Mouse (Mus musculus) kidney, postnatal 0 days (tissue): Measurements from ENCODE around the gene Acd. TPM values are rescaled to one million over a fixed set of nuclear protein-coding genes. Genes with fewer than 3 reads are reported as not detected.
A peak's percentile ranks its signal among the peaks of the same experiment; 100 is the strongest.

Experiments
- ATAC-seq: fragments of 200-750 bp; cut with Nextera tagmentation; replicated peaks from 2 replicates; pipeline ENCODE4 v1.8.0; 2017; ENCODE audit warnings: low read depth, moderate number of reproducible peaks, moderate TSS enrichment, moderate library complexity; ENCODE audit not compliant: low FRiP score
- DNase-seq: peaks from one replicate; pipeline ENCODE4 v3.0.0-alpha.2; 2016; ENCODE audit warnings: low spot score
- H3K27ac ChIP-seq: fragments of 300-500 bp; sonication (generic); 2 replicates; pipeline ENCODE4 v1.5.1; 2014; ENCODE audit warnings: mild to moderate bottlenecking
- H3K27me3 ChIP-seq: fragments of 300-500 bp; sonication (generic); 2 replicates; pipeline ENCODE4 v1.6.1; 2014; ENCODE audit warnings: low read length, mixed read lengths; ENCODE audit not compliant: insufficient read depth
- H3K36me3 ChIP-seq: fragments of 300-500 bp; sonication (generic); 2 replicates; pipeline ENCODE4 v1.6.1; 2014; ENCODE audit warnings: low read length, mixed read lengths; ENCODE audit not compliant: insufficient read depth
- H3K4me1 ChIP-seq: fragments of 300-500 bp; sonication (generic); replicated peaks from 2 replicates; pipeline ENCODE4 v1.6.1; 2014; ENCODE audit warnings: antibody characterized with exemption, low read length, mixed read lengths; ENCODE audit not compliant: insufficient read depth
- H3K4me2 ChIP-seq: fragments of 300-500 bp; sonication (generic); 2 replicates; pipeline ENCODE4 v1.6.1; 2014; ENCODE audit warnings: mild to moderate bottlenecking, low read length, moderate library complexity, mixed read lengths
- H3K4me3 ChIP-seq: fragments of 300-500 bp; sonication (generic); replicated peaks from 2 replicates; pipeline ENCODE4 v1.5.1; 2014; ENCODE audit warnings: low read depth, low read length
- H3K9ac ChIP-seq: fragments of 300-500 bp; sonication (generic); 2 replicates; pipeline ENCODE4 v1.6.1; 2014; ENCODE audit warnings: low read depth, low read length
- H3K9me3 ChIP-seq: fragments of 300-500 bp; sonication (generic); replicated peaks from 2 replicates; pipeline ENCODE4 v1.6.1; 2016; ENCODE audit warnings: low read length, inconsistent platforms, mixed read lengths
- CTCF ChIP-seq: IDR thresholded peaks from 2 replicates; pipeline ENCODE4 v1.5.1; 2016; ENCODE audit warnings: antibody characterized with exemption, low read depth, mild to moderate bottlenecking, moderate library complexity
- WGBS: fragments of 180-500 bp; shearing (Covaris S2); extraction: QIAGEN DNeasy Blood & Tissue Kit; methylation state at CpG from one replicate; pipeline ENCODE4 v1.1.7; 2014; 5-methylcytosine and 5-hydroxymethylcytosine counted together
- polyA plus RNA-seq: library from polyadenylated mRNA; unstranded; fragments of >200 nt; fragmentation: Nextera tagmentation; extraction: Ambion mirVana; gene quantifications from 2 replicates; pipeline ENCODE4 v1.2.1, GENCODE M21; 2015

The Acd gene
- polyA plus RNA-seq, 1 experiment from 2014 or later, result 51.2 TPM

- Histone ChIP-seq H3K4me1 (0 out of 2 replicates have a peak, but pooled peaks cover 4% of the 10 kb centered on the region), H3K27ac (no peak overlapping the region), H3K9ac (no peak overlapping the region), H3K9me3 (no peaks in the 10 kb centered on the region), H3K36me3 (peaks cover 10% of the 10 kb centered on the region; the same call in 1 of the 2 replicates), H3K4me3 (no peak overlapping the region), H3K4me2 (no peak overlapping the region), H3K27me3 (no peaks in the 10 kb centered on the region)
- 69% methylated on average over 5 of the region's 5 CpGs for WGBS
- TF ChIP-seq CTCF, result no peak
- ATAC-seq, result no peak
- no peak for DNase-seq
Observed at GRCm38 (mm10) chr8:105725726-105726125, 24.8 kb upstream of the Acd start.

GRCm38 (mm10) chr8:105722861-105723260 is 22.0 kb upstream of the Acd start:
- Histone ChIP-seq H3K9ac (no peak overlapping the region), H3K27me3 (no peaks in the 10 kb centered on the region), H3K4me2 (no peak overlapping the region), H3K27ac (no peak overlapping the region), H3K9me3 (no peaks in the 10 kb centered on the region), H3K4me3 (no peak overlapping the region), H3K4me1 (0 out of 2 replicates have a peak, but pooled peaks cover 4% of the 10 kb centered on the region), H3K36me3 (peaks cover 10% of the 10 kb centered on the region; the same call in 1 of the 2 replicates)
- DNase-seq, result no peak
- no peak for ATAC-seq
- WGBS, result 88% methylated on average over 9 of the region's 9 CpGs
- TF ChIP-seq CTCF, result no peak

- no peak for TF ChIP-seq CTCF
- Histone ChIP-seq H3K4me2 (no peak overlapping the region), H3K27me3 (no peaks in the 10 kb centered on the region), H3K9me3 (no peaks in the 10 kb centered on the region), H3K9ac (no peak overlapping the region), H3K4me1 (no peaks in the 10 kb centered on the region), H3K4me3 (no peak overlapping the region), H3K36me3 (0 out of 2 replicates have a peak, but pooled peaks cover 10% of the 10 kb centered on the region), H3K27ac (no peak overlapping the region)
- no peak for ATAC-seq
- DNase-seq, result no peak
- WGBS, result 81% methylated on average over 4 of the region's 4 CpGs
Observed at GRCm38 (mm10) chr8:105719637-105720036, 18.7 kb upstream of the Acd start.

- Histone ChIP-seq H3K27ac (no peak overlapping the region), H3K9me3 (no peaks in the 10 kb centered on the region), H3K4me3 (no peak overlapping the region), H3K27me3 (no peaks in the 10 kb centered on the region), H3K9ac (no peak overlapping the region), H3K36me3 (0 out of 2 replicates have a peak, but pooled peaks cover 10% of the 10 kb centered on the region), H3K4me1 (no peaks in the 10 kb centered on the region), H3K4me2 (no peak overlapping the region)
- ATAC-seq, result no peak
- TF ChIP-seq CTCF, result peak; percentile 19; the same call in 1 of the 2 replicates
- WGBS, result 93% methylated on average over 15 of the region's 15 CpGs
- DNase-seq, result no peak
Observed at GRCm38 (mm10) chr8:105716302-105716945, 15.5 kb upstream of the Acd start.

DNA sequence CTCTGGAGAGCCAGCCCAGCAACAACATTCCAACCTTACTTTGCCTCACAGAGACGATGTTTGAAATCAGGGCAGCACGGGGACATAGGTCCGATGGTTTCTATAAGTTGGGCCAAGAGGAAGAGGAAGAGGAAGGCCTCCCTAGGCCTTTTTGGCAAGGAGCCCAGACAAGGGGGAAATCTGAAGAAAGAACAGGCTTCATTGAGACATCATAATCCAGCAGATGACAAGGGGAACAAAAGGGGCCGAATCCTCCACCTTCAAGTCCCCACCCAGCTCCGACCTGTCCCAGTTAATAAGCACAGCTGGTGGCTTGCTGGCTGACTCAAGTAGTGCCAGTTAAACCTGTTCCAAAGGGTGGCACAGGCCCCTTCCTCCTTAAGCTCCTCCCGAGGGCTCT is 14.1 kb upstream of the Acd start:
- peak overlapping the region; percentile 36; the same call in 1 of the 2 replicates for H3K27ac ChIP-seq
- 0 out of 2 replicates have a peak, but pooled peaks cover 8% of the 10 kb centered on the region for H3K36me3 ChIP-seq
- TF ChIP-seq CTCF, result no peak
- no peak overlapping the region for H3K4me3 ChIP-seq
- H3K4me2 ChIP-seq, result no peak overlapping the region
- no peaks in the 10 kb centered on the region for H3K27me3 ChIP-seq
- H3K9ac ChIP-seq, result no peak overlapping the region
- ATAC-seq, result no peak
- H3K4me1 ChIP-seq, result no peaks in the 10 kb centered on the region
- no peaks in the 10 kb centered on the region for H3K9me3 ChIP-seq
- DNase-seq, result no peak
- 56% methylated on average over 6 of the region's 6 CpGs for WGBS

GRCm38 (mm10) chr8:105714139-105714538 is 13.2 kb upstream of the Acd start:
- no peak overlapping the region for H3K9ac ChIP-seq
- no peak overlapping the region for H3K4me2 ChIP-seq
- 0 out of 2 replicates have a peak, but pooled peaks cover 8% of the 10 kb centered on the region for H3K36me3 ChIP-seq
- H3K9me3 ChIP-seq, result no peaks in the 10 kb centered on the region
- H3K27me3 ChIP-seq, result no peaks in the 10 kb centered on the region
- TF ChIP-seq CTCF, result peak; percentile 96
- H3K4me1 ChIP-seq, result no peaks in the 10 kb centered on the region
- ATAC-seq, result peak; percentile 40
- 12% methylated on average over 3 of the region's 3 CpGs for WGBS
- H3K27ac ChIP-seq, result 0 out of 2 replicates have a peak overlapping the region, but pooled peaks have one; percentile 36
- H3K4me3 ChIP-seq, result no peak overlapping the region
- peak; percentile 95 for DNase-seq

DNA sequence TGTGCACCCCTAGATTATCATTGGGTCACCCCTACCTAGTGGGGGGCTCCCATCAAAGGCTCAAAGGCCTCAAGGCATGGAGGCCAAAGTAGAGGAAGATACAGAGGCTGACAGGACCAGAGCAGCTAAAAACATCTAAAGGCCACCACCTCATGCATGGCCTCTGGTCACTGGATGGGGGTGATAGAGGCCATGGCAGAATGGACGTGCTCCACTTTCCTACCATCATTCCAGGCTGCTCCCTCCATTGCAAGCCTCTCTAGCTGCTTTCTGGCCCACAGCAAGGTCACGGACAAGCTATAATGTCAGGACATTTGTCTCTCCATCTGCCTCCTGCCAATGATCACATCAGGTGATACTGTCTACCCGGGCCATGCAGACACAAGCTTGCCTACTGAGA is 11.4 kb upstream of the Acd start:
- Histone ChIP-seq H3K4me2 (no peak overlapping the region), H3K9ac (no peak overlapping the region), H3K9me3 (no peaks in the 10 kb centered on the region), H3K36me3 (0 out of 2 replicates have a peak, but pooled peaks cover 8% of the 10 kb centered on the region), H3K4me3 (no peak overlapping the region), H3K4me1 (no peaks in the 10 kb centered on the region), H3K27me3 (no peaks in the 10 kb centered on the region), H3K27ac (no peak overlapping the region)
- DNase-seq, result no peak
- no peak for ATAC-seq
- WGBS, result 89% methylated on average over 3 of the region's 3 CpGs
- TF ChIP-seq CTCF, result no peak
